Mouse (Mus musculus): Measurements from ENCODE around the gene Abcb4.
"Not testable (repeated sequence)": the region's sequence is repeated elsewhere in the genome, so short reads cannot be mapped to it uniquely, and the experiment has no call there.

Abcb4 gene

DNA sequence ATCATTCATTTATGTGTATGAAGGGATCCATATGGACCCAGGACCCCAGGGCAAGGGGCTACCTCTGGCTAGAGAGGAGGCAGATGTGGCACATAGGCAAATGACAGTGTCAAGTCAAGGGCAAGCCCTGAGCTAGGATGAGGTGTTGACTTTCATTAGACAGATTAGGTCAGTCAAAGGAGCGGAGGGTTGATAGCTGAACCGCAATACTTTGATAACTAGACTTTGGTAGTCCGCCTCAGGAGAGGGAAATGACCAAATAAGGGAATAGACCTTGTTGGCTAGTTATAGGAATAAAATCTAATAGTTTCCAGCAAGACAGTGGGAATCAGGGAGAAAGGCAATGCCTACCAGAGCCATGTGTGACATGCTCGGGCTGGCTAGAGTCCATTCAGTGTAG lies 105.6 kb downstream of the Abcb4 start:
- no peak for DNase-seq (ENCODE audit: low spot score)

DNA sequence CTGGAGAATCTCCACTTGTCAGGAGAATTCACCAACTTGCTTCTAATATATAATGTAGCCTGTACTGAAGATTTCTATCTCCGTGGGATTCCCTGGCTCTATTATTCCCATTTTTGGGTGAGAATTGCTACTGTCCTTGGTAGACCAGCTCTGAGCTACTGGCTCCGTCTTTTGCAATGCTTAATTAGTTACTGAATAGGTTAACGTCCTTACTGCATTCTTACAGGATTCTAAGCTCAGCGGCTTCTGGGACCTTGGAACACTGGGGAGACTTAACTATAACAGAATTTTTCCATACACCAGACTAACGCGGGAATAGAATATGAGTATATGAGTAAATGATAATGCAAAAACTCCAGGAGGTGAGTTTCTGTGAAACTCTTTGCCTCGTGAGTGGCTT lies 106.5 kb downstream of the Abcb4 start:
- not testable (repeated sequence) for DNase-seq (ENCODE audit: low spot score)

DNA sequence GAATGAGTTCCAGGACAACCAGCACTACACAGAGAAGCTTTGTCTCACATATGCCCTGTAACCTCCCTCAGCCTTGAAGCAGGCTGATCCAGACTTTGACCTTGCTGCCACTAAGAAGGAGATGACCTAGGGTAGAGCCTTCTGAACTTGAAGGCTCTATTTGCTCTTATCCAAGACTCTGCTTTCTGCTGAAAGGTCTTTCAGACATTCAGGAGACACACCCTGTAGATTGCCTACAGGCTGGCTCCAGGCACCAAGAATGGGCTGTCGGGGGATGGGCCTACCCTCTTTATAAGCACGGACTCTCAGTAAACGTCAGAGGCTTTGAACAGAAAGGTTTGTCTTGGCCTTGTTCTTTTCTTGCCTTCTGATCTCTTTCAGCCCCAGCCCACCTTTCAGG lies 113.1 kb downstream of the Abcb4 start:
- not testable (repeated sequence) for DNase-seq (ENCODE audit: low spot score)

Measured in layer of hippocampus, adult 11-12 months (tissue).